ENCODE assay signal across 8 mouse cellular contexts in genomic region chr7:84779276-84779825, GRCm38 (mm10).
DNase-seq lines count a peak whose midpoint lies in the region; ATAC-seq lines count a peak whose summit lies in the region.

No protein-coding gene starts in this region.

- H3K36me3 ChIP-seq in heart, embryonic 14.5 days (ENCODE audit: control insufficient read depth, insufficient read depth, low read length) = no peaks in the 10 kb centered on the region
- no peaks in the 10 kb centered on the region for H3K36me3 ChIP-seq in liver, embryonic 13.5 days
- H3K36me3 ChIP-seq in stomach, embryonic 16.5 days (ENCODE audit: control insufficient read depth, insufficient read depth, low read length) = no peaks in the 10 kb centered on the region

- DNase-seq in CD4-positive helper T cell, adult 2 months (ENCODE audit: low read depth, low spot score) = peak; percentile 86
- DNase-seq in brain, embryonic 18.5 days (ENCODE audit: low read depth, low spot score) = peak; percentile 58
- DNase-seq in kidney, postnatal 14 days = peak; percentile 86
- peak; percentile 80 for DNase-seq in liver, embryonic 13.5 days
- peak; percentile 88 for DNase-seq in neural tube, embryonic 10.5 days (ENCODE audit: extremely low spot score, low spot score)

- H3K27me3 ChIP-seq in heart, embryonic 14.5 days (ENCODE audit: control insufficient read depth, insufficient read depth, low read length) = no peaks in the 10 kb centered on the region
- H3K27me3 ChIP-seq in liver, embryonic 13.5 days = no peaks in the 10 kb centered on the region
- H3K27me3 ChIP-seq in stomach, embryonic 16.5 days (ENCODE audit: control insufficient read depth, insufficient read depth, low read length) = no peaks in the 10 kb centered on the region

- H3K9me3 ChIP-seq in heart, embryonic 14.5 days (ENCODE audit: control insufficient read depth, low read length) = no peaks in the 10 kb centered on the region
- H3K9me3 ChIP-seq in liver, embryonic 13.5 days (replicated peaks) = no peaks in the 10 kb centered on the region
- H3K9me3 ChIP-seq in stomach, embryonic 16.5 days (replicated peaks; ENCODE audit: control insufficient read depth, low read length) = no peaks in the 10 kb centered on the region

- peak; percentile 96 for ATAC-seq in erythroid progenitor cell, adult 5-6 weeks (replicated peaks; ENCODE audit: low FRiP score, poor library complexity, severe bottlenecking)
- peak; percentile 77; the same call in 1 of the 2 replicates for ATAC-seq in heart, embryonic 14.5 days (ENCODE audit: insufficient number of reproducible peaks, insufficient read depth, low FRiP score, low read depth)
- peak; percentile 93 for ATAC-seq in liver, embryonic 13.5 days (ENCODE audit: low read depth)
- ATAC-seq in stomach, embryonic 16.5 days (ENCODE audit: insufficient read depth, low FRiP score) = peak; percentile 92

- no peak overlapping the region for H3K27ac ChIP-seq in heart, embryonic 14.5 days (replicated peaks in 1 of 2; ENCODE audit: control insufficient read depth in 1 of 2, insufficient read depth in 1 of 2, low read depth in 2 of 2, low read length in 2 of 2)
- H3K27ac ChIP-seq in liver, embryonic 13.5 days = no peak overlapping the region
- no peak overlapping the region for H3K27ac ChIP-seq in stomach, embryonic 16.5 days (ENCODE audit: low read length)

- peak overlapping the region; percentile 91 for H3K4me2 ChIP-seq in heart, embryonic 14.5 days (ENCODE audit: low read length)
- peak overlapping the region; percentile 84 for H3K4me2 ChIP-seq in liver, embryonic 13.5 days
- H3K4me2 ChIP-seq in stomach, embryonic 16.5 days (ENCODE audit: low read depth, low read length) = peak overlapping the region; percentile 67

- WGBS in heart, embryonic 14.5 days = under 1% methylated on average over 30 of the region's 30 CpGs
- under 1% methylated on average over 30 of the region's 30 CpGs for WGBS in liver, embryonic 13.5 days (ENCODE audit: insufficient replicate concordance)
- WGBS in stomach, embryonic 16.5 days = 2% methylated on average over 30 of the region's 30 CpGs

- H3K9ac ChIP-seq in heart, embryonic 14.5 days (ENCODE audit: low read length) = peak overlapping the region; percentile 79
- H3K9ac ChIP-seq in liver, embryonic 13.5 days = peak overlapping the region; percentile 75
- peak overlapping the region; percentile 75 for H3K9ac ChIP-seq in stomach, embryonic 16.5 days (ENCODE audit: low read length)

- peak overlapping the region; percentile 63 to 76 for H3K4me3 ChIP-seq in heart, embryonic 14.5 days (ENCODE audit: control insufficient read depth in 1 of 2, insufficient read depth in 1 of 2, low read depth in 1 of 2, low read length in 2 of 2)
- H3K4me3 ChIP-seq in liver, embryonic 13.5 days (replicated peaks) = peak overlapping the region; percentile 66
- peak overlapping the region; percentile 72 for H3K4me3 ChIP-seq in stomach, embryonic 16.5 days (replicated peaks; ENCODE audit: low read length)

- H3K4me1 ChIP-seq in heart, embryonic 14.5 days (ENCODE audit: control insufficient read depth in 2 of 2, insufficient read depth in 2 of 2, low read length in 2 of 2) = no peaks in the 10 kb centered on the region
- peaks cover 6% of the 10 kb centered on the region; the same call in 1 of the 2 replicates for H3K4me1 ChIP-seq in liver, embryonic 13.5 days (replicated peaks)
- H3K4me1 ChIP-seq in stomach, embryonic 16.5 days (ENCODE audit: control insufficient read depth, insufficient read depth, low read length) = no peaks in the 10 kb centered on the region
